Mouse (Mus musculus): Measurements from ENCODE around the gene Negr1. TPM values are rescaled to one million over a fixed set of nuclear protein-coding genes. Genes with fewer than 3 reads are reported as not detected.

Gene Negr1
- 100 to 1,000 TPM; 122 to 139 TPM for total RNA-seq (2021)

GRCm38 (mm10) chr3:156561524-156562423 is at the start of gene Negr1:
TSS of gene Negr1 (plus strand) at chr3:156561794.
- peak; percentile 87 to 89 for DNase-seq

- DNase-seq = peak in 1 of 2 experiments; percentile 9
Observed at GRCm38 (mm10) chr3:156526461-156526933, 35.1 kb upstream of the Negr1 start.

GRCm38 (mm10) chr3:156527231-156527995 is 34.2 kb upstream of the Negr1 start:
- DNase-seq = no peak

GRCm38 (mm10) chr3:156559441-156559825 is 2.2 kb upstream of the Negr1 start:
- no peak for DNase-seq

GRCm38 (mm10) chr3:156559826-156560471 is 1.6 kb upstream of the Negr1 start:
- peak; percentile 37 to 40 for DNase-seq

- DNase-seq = peak; percentile 85 to 88
Observed at GRCm38 (mm10) chr3:156560766-156561165, 828 bp upstream of the Negr1 start.

GRCm38 (mm10) chr3:156562424-156562785 is 811 bp downstream of the Negr1 start:
- no peak for DNase-seq

- no peak for DNase-seq
Observed at GRCm38 (mm10) chr3:156562796-156563195, 1.2 kb downstream of the Negr1 start.

- no peak for DNase-seq
Observed at GRCm38 (mm10) chr3:156563353-156563752, 1.8 kb downstream of the Negr1 start.

GRCm38 (mm10) chr3:156573465-156573864 is 11.9 kb downstream of the Negr1 start:
- DNase-seq = no peak

- no peak for DNase-seq
Observed at GRCm38 (mm10) chr3:156576292-156576691, 14.7 kb downstream of the Negr1 start.

GRCm38 (mm10) chr3:156590612-156591011 is 29.0 kb downstream of the Negr1 start:
- no peak for DNase-seq

- DNase-seq = no peak
Observed at GRCm38 (mm10) chr3:156591125-156591524, 29.5 kb downstream of the Negr1 start.

- no peak for DNase-seq
Observed at GRCm38 (mm10) chr3:156606846-156607245, 45.3 kb downstream of the Negr1 start.

GRCm38 (mm10) chr3:156619921-156620320 is 58.3 kb downstream of the Negr1 start:
- DNase-seq = no peak

- DNase-seq = no peak
Observed at GRCm38 (mm10) chr3:156628594-156628993, 67.0 kb downstream of the Negr1 start.

- DNase-seq = no peak
Observed at GRCm38 (mm10) chr3:156632942-156633341, 71.3 kb downstream of the Negr1 start.

GRCm38 (mm10) chr3:156639382-156639781 is 77.8 kb downstream of the Negr1 start:
- no peak for DNase-seq

- DNase-seq = no peak
Observed at GRCm38 (mm10) chr3:156643710-156644363, 82.2 kb downstream of the Negr1 start.

GRCm38 (mm10) chr3:156648378-156648777 is 86.8 kb downstream of the Negr1 start:
- no peak for DNase-seq

GRCm38 (mm10) chr3:156662553-156662952 is 101.0 kb downstream of the Negr1 start:
- DNase-seq = no peak

- no peak for DNase-seq
Observed at GRCm38 (mm10) chr3:156672560-156672959, 111.0 kb downstream of the Negr1 start.
